Mouse (Mus musculus) lung, adult 2 months (tissue): ENCODE measurements at regions not wholly inside any gene's neighbourhood (a gene's known extent, or its start where the extent isn't known, plus 50 kb on each side); places are given as distances from the start of the nearest gene placed in this dataset.

ENCODE experiments used
- CTCF ChIP-seq: fragments of 200-500 bp; IDR thresholded peaks from 2 replicates; pipeline ENCODE4 v1.5.1; 2011; ENCODE audit warnings: mild to moderate bottlenecking, low read length, control low read depth; ENCODE audit not compliant: insufficient read depth
- POLR2A ChIP-seq: fragments of 200-500 bp; IDR thresholded peaks from 2 replicates; pipeline ENCODE4 v1.6.1; 2011; ENCODE audit warnings: low read depth, mild to moderate bottlenecking, control low read depth, low read length, borderline replicate concordance; ENCODE audit errors: extremely low read depth

- TF ChIP-seq CTCF (no peak), POLR2A (no peak)
Observed at GRCm38 (mm10) chr8:49006236-49006965, 162.7 kb upstream of the Tenm3 start.
